Mouse (Mus musculus): ENCODE results near the gene Prkce. TPM values are rescaled to one million over a fixed set of nuclear protein-coding genes. Genes with fewer than 3 reads are reported as not detected.

Prkce gene
- total RNA-seq, 4 experiments from 2014 or later: 11.4 to 14.5 (median 13.2) TPM

GRCm38 (mm10) chr17:86299576-86299975 lies 132.0 kb downstream of the Prkce start:
- no peak for DNase-seq (ENCODE audit: low spot score in 2 of 2)

- DNase-seq (ENCODE audit: low spot score in 2 of 2): no peak
These were observed 133.4 kb downstream of the Prkce start for GRCm38 (mm10) chr17:86300774-86301595.

DNA sequence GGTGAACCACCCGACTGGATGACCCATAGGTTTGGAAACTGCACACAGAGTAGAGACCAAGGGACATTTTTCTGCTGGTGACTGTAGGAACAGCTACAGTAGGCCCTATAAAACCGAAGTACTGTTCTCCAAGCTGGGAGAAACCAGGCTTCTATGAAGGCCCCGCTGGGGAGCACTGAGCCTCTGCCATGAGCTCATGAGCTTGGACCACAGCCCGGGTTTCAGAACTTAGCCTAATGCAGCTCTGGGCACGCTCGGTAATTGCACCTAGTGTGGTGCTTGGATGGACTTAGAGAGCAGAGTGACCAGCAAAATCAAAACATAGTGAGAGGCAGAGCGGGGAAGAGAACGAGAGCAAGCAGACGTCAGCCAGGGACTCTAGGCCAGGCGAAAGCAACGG lies 134.7 kb downstream of the Prkce start:
- peak; percentile 56 to 59 for DNase-seq (ENCODE audit: low spot score in 2 of 2)

GRCm38 (mm10) chr17:86302861-86303331 lies 135.3 kb downstream of the Prkce start:
- no peak for DNase-seq (ENCODE audit: low spot score in 2 of 2)

GRCm38 (mm10) chr17:86303401-86304243 lies 136.0 kb downstream of the Prkce start:
- no peak for DNase-seq (ENCODE audit: low spot score in 2 of 2)

DNA sequence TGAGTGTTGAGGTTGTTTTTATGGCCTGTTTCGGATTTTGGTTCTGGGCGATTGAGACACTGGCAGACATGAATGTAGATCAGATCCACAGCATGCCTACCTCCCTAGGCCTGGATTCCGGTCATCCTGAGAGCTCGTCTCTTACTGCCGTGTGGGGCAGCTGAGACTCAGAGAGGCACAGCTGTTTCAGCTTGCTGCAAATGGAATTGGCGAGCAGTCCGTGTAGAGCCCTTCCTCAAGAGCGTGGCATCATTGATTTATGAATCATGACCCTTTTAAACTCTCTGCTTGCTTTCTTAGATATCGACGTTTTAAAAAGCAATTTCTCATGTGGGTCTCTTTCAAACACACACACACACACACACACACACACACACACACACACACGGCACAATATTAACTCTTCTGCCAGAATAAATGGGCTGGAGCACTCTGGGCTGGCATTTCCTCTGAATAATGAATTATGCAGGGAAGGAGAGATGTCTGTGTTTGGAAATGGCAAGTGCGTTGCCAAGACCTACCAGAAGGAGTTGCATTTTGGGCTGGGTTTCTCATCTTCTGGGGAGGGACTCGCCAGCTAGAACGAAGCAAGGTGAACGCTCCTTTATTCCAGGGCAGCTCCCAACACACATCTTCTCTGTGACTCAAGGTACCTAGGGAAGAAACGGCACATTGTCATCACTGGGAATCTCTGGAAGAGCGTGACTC lies 137.5 kb downstream of the Prkce start:
- no peak for DNase-seq (ENCODE audit: low spot score in 2 of 2)

DNA sequence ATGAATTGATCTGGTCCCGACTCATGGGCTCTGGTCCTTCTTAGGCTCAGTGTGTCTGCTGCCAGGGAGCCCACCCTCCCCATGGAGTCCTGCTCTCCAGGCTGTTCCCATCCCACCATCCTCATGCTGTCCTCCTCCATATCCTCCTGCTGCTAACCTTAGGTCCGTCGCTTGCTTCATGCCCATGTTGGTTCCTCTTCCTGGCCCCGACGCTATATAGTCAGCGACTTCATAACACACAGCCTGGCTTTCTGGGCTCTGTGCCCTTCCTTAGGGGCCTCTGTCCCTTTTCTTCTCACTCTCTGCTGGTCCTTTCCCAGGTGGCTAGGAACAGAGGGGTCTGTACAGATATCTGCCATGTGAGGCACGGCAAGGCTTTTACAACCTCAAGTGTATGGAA lies 138.6 kb downstream of the Prkce start:
- no peak for DNase-seq (ENCODE audit: low spot score in 2 of 2)

- no peak for DNase-seq (ENCODE audit: low spot score in 2 of 2)
These were observed 146.0 kb downstream of the Prkce start for GRCm38 (mm10) chr17:86313413-86314139.

- no peak for DNase-seq (ENCODE audit: low spot score in 2 of 2)
These were observed 148.3 kb downstream of the Prkce start for GRCm38 (mm10) chr17:86315874-86316273.

- no peak for DNase-seq (ENCODE audit: low spot score in 2 of 2)
These were observed 149.2 kb downstream of the Prkce start for GRCm38 (mm10) chr17:86316771-86317170.

DNA sequence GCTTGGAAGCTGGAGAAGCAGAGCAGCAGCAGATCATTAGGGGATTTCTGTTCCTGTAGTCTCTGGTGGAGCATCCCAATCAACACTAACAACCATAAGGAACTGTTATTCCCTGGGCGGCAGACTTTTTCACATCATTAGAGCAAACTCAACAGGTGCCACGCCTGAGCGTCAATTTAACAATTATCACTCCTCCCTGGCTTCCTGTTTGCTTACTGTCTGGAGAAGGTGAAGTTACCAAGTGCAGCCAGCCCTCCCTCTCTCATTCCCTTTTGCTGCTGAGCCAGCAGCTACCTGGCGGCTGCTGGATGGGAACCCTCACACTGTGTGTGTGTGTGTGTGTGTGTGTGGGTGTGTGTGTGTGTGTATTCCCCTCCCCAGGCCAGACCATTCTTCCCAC lies 149.6 kb downstream of the Prkce start:
- no peak for DNase-seq (ENCODE audit: low spot score in 2 of 2)

GRCm38 (mm10) chr17:86319967-86320602 lies 152.5 kb downstream of the Prkce start:
- DNase-seq (ENCODE audit: low spot score in 2 of 2): no peak

GRCm38 (mm10) chr17:86322840-86323239 lies 155.3 kb downstream of the Prkce start:
- no peak for DNase-seq (ENCODE audit: low spot score in 2 of 2)

DNA sequence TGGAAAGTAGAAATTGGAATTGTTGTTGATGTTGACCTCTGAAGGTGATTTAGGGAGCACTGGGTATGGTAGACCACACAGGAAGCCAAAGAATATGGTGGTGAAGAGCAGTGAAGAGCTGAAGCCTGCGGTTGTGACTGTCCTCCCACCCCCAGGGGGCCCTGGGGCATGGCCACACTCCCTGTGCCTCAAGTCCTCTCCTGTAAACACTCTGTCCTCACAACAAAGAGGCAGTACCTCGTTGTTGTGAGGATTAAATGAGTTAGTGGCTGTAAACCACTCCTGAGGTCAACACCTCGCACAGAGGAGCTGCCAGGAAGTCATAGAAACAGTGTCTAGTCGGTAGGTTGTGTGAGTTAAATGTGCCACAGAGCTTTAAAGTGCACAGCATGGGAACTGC lies 155.7 kb downstream of the Prkce start:
- no peak for DNase-seq (ENCODE audit: low spot score in 2 of 2)

- no peak for DNase-seq (ENCODE audit: low spot score in 2 of 2)
These were observed 156.5 kb downstream of the Prkce start for GRCm38 (mm10) chr17:86323909-86324686.

DNA sequence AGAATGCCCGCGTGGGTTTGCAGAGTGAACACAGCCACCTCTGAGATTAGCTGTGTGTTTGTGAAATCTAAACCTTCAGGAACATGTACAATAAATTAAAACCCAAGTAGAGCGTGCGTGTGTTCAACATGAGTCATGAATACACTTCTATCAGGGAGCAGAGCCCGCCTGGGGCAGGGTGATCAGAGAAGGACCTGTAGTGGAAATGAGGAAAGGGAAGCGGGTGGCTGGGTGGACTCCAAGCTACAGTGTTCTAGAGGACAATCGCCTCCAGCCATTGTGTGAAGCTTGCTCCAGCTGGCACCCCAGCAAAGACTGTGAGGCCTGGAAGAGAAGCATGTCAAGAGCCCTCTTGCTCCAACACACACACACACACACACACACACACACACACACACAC lies 157.2 kb downstream of the Prkce start:
- DNase-seq (ENCODE audit: low spot score in 2 of 2): no peak

GRCm38 (mm10) chr17:86325317-86325716 lies 157.7 kb downstream of the Prkce start:
- no peak for DNase-seq (ENCODE audit: low spot score in 2 of 2)

GRCm38 (mm10) chr17:86327958-86328357 lies 160.4 kb downstream of the Prkce start:
- DNase-seq (ENCODE audit: low spot score in 2 of 2): no peak

DNA sequence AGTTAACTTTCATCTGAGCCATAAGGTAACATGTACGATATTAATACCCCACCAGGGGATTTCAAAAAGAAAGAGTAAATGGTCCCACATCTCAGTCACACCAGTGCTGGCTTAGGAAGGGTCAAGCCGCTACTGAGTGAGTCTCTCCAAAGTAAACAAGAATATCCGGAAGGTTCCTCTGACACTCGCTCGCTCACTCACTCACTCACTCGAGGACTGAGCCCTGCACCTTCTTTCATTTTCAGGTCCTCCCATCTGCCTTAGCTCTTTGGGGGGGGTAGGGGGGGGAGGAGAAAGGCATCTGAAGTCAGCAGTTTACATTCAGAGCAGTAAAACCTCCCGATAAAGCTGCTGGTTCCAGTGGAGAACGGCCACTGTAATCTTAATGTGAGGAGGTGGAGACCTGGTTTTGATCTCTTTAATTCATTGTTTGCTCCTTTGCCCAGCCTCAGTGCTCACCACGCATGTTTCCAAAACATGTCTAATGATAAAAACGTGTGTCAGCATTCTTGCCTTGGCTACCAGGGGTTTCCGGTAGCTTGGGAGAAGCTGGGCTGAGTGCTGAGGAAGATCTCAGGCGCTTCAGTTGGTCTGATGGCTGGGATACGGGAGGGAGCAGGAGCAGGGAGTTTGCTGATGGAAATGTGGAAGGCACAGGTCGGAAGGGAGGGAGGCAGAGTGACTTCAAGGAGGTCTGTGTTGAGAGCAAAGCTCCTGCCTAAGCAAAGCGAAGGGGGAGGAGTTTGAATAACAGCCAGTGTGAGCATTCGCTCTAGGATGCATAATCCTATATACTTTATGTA lies 161.9 kb downstream of the Prkce start:
- DNase-seq (ENCODE audit: low spot score in 2 of 2): no peak
